In the genomic region with DNA sequence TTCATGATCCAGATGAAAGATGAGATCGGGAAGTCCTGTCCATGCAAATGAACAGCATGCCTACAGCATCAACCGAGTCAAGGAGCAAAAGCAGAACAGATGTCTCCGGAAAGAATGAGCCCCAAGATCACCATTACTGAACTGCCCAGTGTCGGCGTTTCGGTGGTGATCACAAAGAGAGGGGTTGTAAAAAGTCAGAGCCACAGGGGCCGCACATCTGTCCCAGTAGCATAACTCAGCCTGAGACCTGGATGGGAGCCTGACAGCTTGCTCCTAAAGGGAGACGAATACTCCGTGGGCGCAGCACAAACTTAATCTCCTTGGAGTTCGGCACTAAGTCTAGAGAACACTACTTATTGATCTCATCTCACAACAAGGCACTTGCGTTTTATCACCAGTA, we compare ENCODE assay signal across 17 mouse cellular contexts.
"Had no signal": no experiment of that assay in that cellular context is flagged by ENCODE, and none has a peak within 500 bp of the region (broad histone marks: within the 10 kb centered on the region; RNA-seq: fewer than 3 reads in every experiment).

No protein-coding gene starts in this region.

- H3K9me3 ChIP-seq: liver, embryonic 12.5 days; midbrain, embryonic 13.5 days; midbrain, embryonic 15.5 days had no signal

- DNase-seq: lung, adult 18-20 months; lung, embryonic 14.5 days; lung, postnatal 10 days; lung, postnatal 4 days; retina, postnatal 1 day; right cerebral cortex, adult 18-20 months; right cerebral cortex, postnatal 25 days; right cerebral cortex, postnatal 4 days; spleen, adult 18-20 months; thymus, adult 18-20 months; thymus, postnatal 25 days; thymus, postnatal 4 days had no signal

- H3K4me3 ChIP-seq: liver, embryonic 12.5 days; midbrain, embryonic 13.5 days; midbrain, embryonic 15.5 days had no signal

- H3K4me1 ChIP-seq: liver, embryonic 12.5 days; midbrain, embryonic 13.5 days; midbrain, embryonic 15.5 days had no signal

- H3K36me3 ChIP-seq: liver, embryonic 12.5 days; midbrain, embryonic 13.5 days; midbrain, embryonic 15.5 days had no signal

- H3K27ac ChIP-seq: liver, embryonic 12.5 days; liver, embryonic 14.5 days; midbrain, embryonic 13.5 days; midbrain, embryonic 15.5 days had no signal

- H3K9ac ChIP-seq: liver, embryonic 12.5 days; liver, embryonic 14.5 days; lung, embryonic 14.5 days; midbrain, embryonic 13.5 days; midbrain, embryonic 15.5 days had no signal

- ATAC-seq: liver, embryonic 12.5 days; midbrain, embryonic 13.5 days; midbrain, embryonic 15.5 days had no signal

- H3K27me3 ChIP-seq: liver, embryonic 12.5 days; midbrain, embryonic 13.5 days; midbrain, embryonic 15.5 days had no signal

- H3K4me2 ChIP-seq: liver, embryonic 12.5 days; lung, embryonic 14.5 days; midbrain, embryonic 11.5 days; midbrain, embryonic 13.5 days; midbrain, embryonic 15.5 days had no signal
